Mouse (Mus musculus) liver, embryonic 15.5 days (tissue): ENCODE measurements around the gene Tent2. TPM values are rescaled to one million over a fixed set of nuclear protein-coding genes. Genes with fewer than 3 reads are reported as not detected.

ENCODE experiments used
- ATAC-seq: fragments of 200-750 bp; cut with Nextera tagmentation; 2 replicates; pipeline ENCODE4 v1.8.0; 2017; ENCODE audit warnings: moderate number of reproducible peaks, mild to moderate bottlenecking, moderate library complexity; ENCODE audit not compliant: insufficient read depth
- H3K27ac ChIP-seq: fragments of 300-500 bp; sonication (generic); replicated peaks from 2 replicates; pipeline ENCODE4 v1.5.1; 2015; ENCODE audit warnings: mild to moderate bottlenecking, inconsistent platforms
- H3K27me3 ChIP-seq: fragments of 300-500 bp; sonication (generic); 2 replicates; pipeline ENCODE4 v1.6.1; 2015; ENCODE audit warnings: mild to moderate bottlenecking, inconsistent platforms
- H3K36me3 ChIP-seq: fragments of 300-500 bp; sonication (generic); replicated peaks from 2 replicates; pipeline ENCODE4 v1.6.1; 2015; ENCODE audit warnings: moderate library complexity, mild to moderate bottlenecking, inconsistent platforms
- H3K4me1 ChIP-seq: fragments of 300-500 bp; sonication (generic); replicated peaks from 2 replicates; pipeline ENCODE4 v1.6.1; 2015; ENCODE audit warnings: inconsistent platforms
- H3K4me2 ChIP-seq: fragments of 300-500 bp; sonication (generic); 2 replicates; pipeline ENCODE4 v1.6.1; 2015; ENCODE audit warnings: moderate library complexity, mild to moderate bottlenecking, inconsistent platforms
- H3K4me3 ChIP-seq: fragments of 300-500 bp; sonication (generic); replicated peaks from 2 replicates; pipeline ENCODE4 v1.5.1; 2015; ENCODE audit warnings: mild to moderate bottlenecking, inconsistent platforms
- H3K9ac ChIP-seq: fragments of 300-500 bp; sonication (generic); 2 replicates; pipeline ENCODE4 v1.6.1; 2015; ENCODE audit warnings: moderate library complexity, mild to moderate bottlenecking, inconsistent platforms
- H3K9me3 ChIP-seq: fragments of 300-500 bp; sonication (generic); replicated peaks from 2 replicates; pipeline ENCODE4 v1.6.1; 2016; ENCODE audit warnings: inconsistent platforms
- whole genome bisulfite sequencing: fragments of 180-500 bp; shearing (Covaris S2); methylation state at CpG from one replicate; pipeline ENCODE4 v1.1.7; 2015; ENCODE audit warnings: mixed read lengths; ENCODE audit not compliant: insufficient replicate concordance; 5-methylcytosine and 5-hydroxymethylcytosine counted together
- polyA plus RNA-seq: library from polyadenylated mRNA; unstranded; fragments of >200 nt; fragmentation: Nextera tagmentation; extraction: Ambion mirVana; gene quantifications from 2 replicates; pipeline ENCODE4 v1.2.1, GENCODE M21; 2015

Gene Tent2
- polyA plus RNA-seq, 1 experiment from 2014 or later, result 33.8 TPM

DNA sequence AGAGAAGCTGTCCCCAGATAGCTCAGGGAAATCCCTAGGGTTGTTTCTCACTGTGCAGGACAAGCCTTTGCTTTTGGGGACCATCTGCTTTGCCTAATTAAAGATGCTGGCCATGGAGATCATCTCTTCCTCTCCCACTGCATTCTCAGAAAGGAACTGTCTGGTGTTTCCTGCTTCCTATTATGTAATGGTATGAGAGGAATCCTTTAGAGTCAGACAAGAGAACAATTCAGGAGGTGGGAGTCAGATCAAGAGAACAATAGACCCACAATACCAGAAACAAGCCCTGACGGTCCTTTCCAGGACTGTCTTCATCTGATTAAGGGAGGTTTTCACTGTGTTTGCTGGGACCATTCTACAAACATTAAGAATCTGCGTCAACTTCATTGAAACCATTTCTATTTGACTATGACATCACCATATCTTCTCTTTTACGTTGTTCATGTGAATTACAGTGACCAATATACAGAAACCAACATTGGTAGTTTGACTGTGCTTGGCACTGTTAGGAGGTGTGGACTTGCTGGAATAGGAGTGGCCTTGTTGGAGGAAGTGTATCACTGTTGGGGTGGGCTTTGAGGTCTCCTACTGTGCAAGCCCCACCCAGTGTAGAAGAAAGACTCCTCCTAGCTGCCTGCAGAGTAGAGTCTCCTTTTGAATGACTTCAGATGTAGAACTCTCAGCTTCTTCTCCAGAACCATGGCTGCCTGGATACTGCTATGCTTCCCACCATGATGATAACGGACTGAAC, 89.7 kb downstream of the Tent2 start:
- WGBS, result 62% methylated on average over 4 of the region's 4 CpGs
- H3K36me3 ChIP-seq, result no peaks in the 10 kb centered on the region
- H3K9ac ChIP-seq, result no peak overlapping the region
- ATAC-seq, result no peak
- H3K27ac ChIP-seq, result no peak overlapping the region
- H3K4me2 ChIP-seq, result no peak overlapping the region
- no peaks in the 10 kb centered on the region for H3K4me1 ChIP-seq
- no peaks in the 10 kb centered on the region for H3K9me3 ChIP-seq
- no peaks in the 10 kb centered on the region for H3K27me3 ChIP-seq
- H3K4me3 ChIP-seq, result no peak overlapping the region

DNA sequence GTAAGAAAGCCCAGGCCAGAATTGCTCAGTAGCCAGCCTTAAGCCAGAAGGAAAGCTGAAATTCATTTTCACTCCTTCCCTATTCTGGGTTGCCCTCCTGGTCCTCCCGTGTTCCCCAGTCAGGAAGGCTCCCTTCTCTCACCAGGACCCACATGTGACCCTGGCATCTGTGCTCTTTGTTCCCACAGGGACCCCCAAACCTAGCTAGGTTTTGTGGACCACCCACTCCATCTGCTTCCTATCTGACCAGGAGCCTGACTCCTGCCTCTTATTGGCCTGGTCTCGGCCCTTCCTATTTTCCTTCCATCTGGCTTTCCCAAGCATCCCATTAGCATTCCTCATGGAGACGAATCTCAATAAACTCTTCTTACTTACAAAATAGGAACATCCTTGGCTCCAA, 93.6 kb downstream of the Tent2 start:
- H3K27me3 ChIP-seq, result no peaks in the 10 kb centered on the region
- no peaks in the 10 kb centered on the region for H3K9me3 ChIP-seq
- no peak overlapping the region for H3K27ac ChIP-seq
- H3K4me2 ChIP-seq, result no peak overlapping the region
- H3K36me3 ChIP-seq, result no peaks in the 10 kb centered on the region
- H3K4me3 ChIP-seq, result no peak overlapping the region
- H3K4me1 ChIP-seq, result no peaks in the 10 kb centered on the region
- H3K9ac ChIP-seq, result no peak overlapping the region
- no peak for ATAC-seq
- 60% methylated on average over 3 of the region's 3 CpGs for WGBS

DNA sequence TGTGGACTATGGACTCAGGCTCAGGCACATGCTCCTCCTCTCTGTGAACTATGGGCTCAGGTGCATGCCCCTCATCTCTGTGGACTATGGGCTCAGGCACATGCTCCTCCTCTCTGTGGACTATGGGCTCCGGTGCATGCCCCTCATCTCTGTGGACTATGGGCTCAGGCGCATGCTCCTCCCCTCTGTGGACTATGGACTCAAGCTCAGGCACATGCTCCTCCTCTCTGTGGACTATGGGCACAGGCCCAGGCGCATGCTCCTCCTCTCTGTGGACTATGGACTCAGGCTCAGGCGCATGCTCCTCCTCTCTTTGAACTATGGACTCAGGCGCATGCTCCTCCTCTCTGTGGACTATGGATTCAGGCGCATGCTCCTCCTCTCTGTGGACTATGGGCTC, 95.5 kb downstream of the Tent2 start:
- WGBS, result 75% methylated on average over 6 of the region's 6 CpGs

More for the DNA sequence above, 95.5 kb downstream of the Tent2 start:
- no peak overlapping the region for H3K4me3 ChIP-seq
- no peak overlapping the region for H3K27ac ChIP-seq
- no peak overlapping the region for H3K4me2 ChIP-seq
- H3K36me3 ChIP-seq, result no peaks in the 10 kb centered on the region
- no peak overlapping the region for H3K9ac ChIP-seq
- no peak for ATAC-seq
- H3K27me3 ChIP-seq, result no peaks in the 10 kb centered on the region
- no peaks in the 10 kb centered on the region for H3K4me1 ChIP-seq
- no peaks in the 10 kb centered on the region for H3K9me3 ChIP-seq

Other genes with a start within 250 kb of the Tent2 start
- gene Cmya5, start 47.7 kb downstream of the Tent2 start, polyA plus RNA-seq, result 0.07 and 0.12 TPM in 2 replicates
- 2.3 and 2.4 TPM in 2 replicates for gene Homer1, start 107.2 kb upstream of the Tent2 start, polyA plus RNA-seq